Mouse (Mus musculus) thymus, adult 2 months (tissue): ENCODE data around the gene T. TPM values are rescaled to one million over a fixed set of nuclear protein-coding genes. Genes with fewer than 3 reads are reported as not detected.
"Not testable (repeated sequence)": the region's sequence is repeated elsewhere in the genome, so short reads cannot be mapped to it uniquely, and the experiment has no call there.

Experiments used
- DNase-seq: peaks from one replicate; pipeline ENCODE4 v3.0.0; 2021
- H3K27ac ChIP-seq: fragments of 200-500 bp; 2 replicates; pipeline ENCODE4 v1.5.1; 2012; ENCODE audit warnings: low read length, control low read depth; ENCODE audit not compliant: control insufficient read depth, insufficient read depth
- H3K27me3 ChIP-seq: fragments of 200-500 bp; 2 replicates; pipeline ENCODE4 v1.6.1; 2012; ENCODE audit warnings: mild to moderate bottlenecking, low read length, moderate library complexity, mixed read lengths; ENCODE audit not compliant: control insufficient read depth, insufficient read depth
- H3K36me3 ChIP-seq: fragments of 200-500 bp; 2 replicates; pipeline ENCODE4 v1.6.1; 2012; ENCODE audit warnings: mild to moderate bottlenecking, low read length, moderate library complexity; ENCODE audit not compliant: control insufficient read depth, insufficient read depth
- H3K4me1 ChIP-seq: fragments of 200-500 bp; replicated peaks from 2 replicates; pipeline ENCODE4 v1.6.1; 2012; ENCODE audit warnings: low read length; ENCODE audit not compliant: control insufficient read depth, insufficient read depth
- H3K4me3 ChIP-seq: fragments of 200-500 bp; 2 replicates; pipeline ENCODE4 v1.5.1; 2012; ENCODE audit warnings: mild to moderate bottlenecking, low read length, control low read depth, moderate library complexity; ENCODE audit not compliant: control insufficient read depth, insufficient read depth
- CTCF ChIP-seq: fragments of 200-500 bp; IDR thresholded peaks from 2 replicates; pipeline ENCODE4 v1.5.1; 2012; ENCODE audit warnings: mild to moderate bottlenecking, control low read depth, low read length, moderate library complexity, borderline replicate concordance; ENCODE audit not compliant: control insufficient read depth, poor library complexity, insufficient read depth; ENCODE audit errors: extremely low read depth
- POLR2A ChIP-seq: fragments of 200-500 bp; IDR thresholded peaks from 2 replicates; pipeline ENCODE4 v1.6.1; 2012; ENCODE audit warnings: mild to moderate bottlenecking, low read length, control low read depth, moderate library complexity; ENCODE audit not compliant: control insufficient read depth, poor library complexity, insufficient read depth; ENCODE audit errors: extremely low read depth
- WGBS: fragments of 180-500 bp; shearing (Covaris S2); methylation state at CpG from one replicate; pipeline ENCODE4 v1.1.7; 2018; 5-methylcytosine and 5-hydroxymethylcytosine counted together
- polyA plus RNA-seq: library from polyadenylated mRNA; depleted of rRNA; stranded (reverse); fragments of >200 nt; gene quantifications from 2 replicates; pipeline ENCODE4 v1.2.3, GENCODE M21; 2012

Gene T
- polyA plus RNA-seq, 1 experiment, result 0.63 TPM

- no peaks in the 10 kb centered on the region for H3K36me3 ChIP-seq
- TF ChIP-seq POLR2A, result no peak
- no peak for TF ChIP-seq CTCF
- no peaks in the 10 kb centered on the region for H3K4me1 ChIP-seq
- H3K27me3 ChIP-seq, result no peaks in the 10 kb centered on the region
- 90% methylated on average over 4 of the region's 4 CpGs for WGBS
- H3K4me3 ChIP-seq, result no peak overlapping the region
- DNase-seq, result no peak
- no peak overlapping the region for H3K27ac ChIP-seq
These were observed 37.9 kb upstream of the T start for GRCm38 (mm10) chr17:8396371-8396770.

GRCm38 (mm10) chr17:8397946-8398345 lies 36.3 kb upstream of the T start:
- Histone ChIP-seq H3K27ac (no peak overlapping the region), H3K36me3 (no peaks in the 10 kb centered on the region), H3K27me3 (no peaks in the 10 kb centered on the region), H3K4me1 (no peaks in the 10 kb centered on the region), H3K4me3 (no peak overlapping the region)
- TF ChIP-seq CTCF, result no peak
- TF ChIP-seq POLR2A, result no peak
- DNase-seq, result no peak
- WGBS, result 84% methylated on average over 2 of the region's 2 CpGs

GRCm38 (mm10) chr17:8403932-8404331 lies 30.3 kb upstream of the T start:
- not testable (repeated sequence) for H3K27ac ChIP-seq, H3K36me3 ChIP-seq, H3K27me3 ChIP-seq, DNase-seq, H3K4me3 ChIP-seq, H3K4me1 ChIP-seq
- 58% methylated on average over 8 of the region's 8 CpGs for WGBS

- WGBS, result 89% methylated on average over 6 of the region's 6 CpGs
- no peak for DNase-seq
- H3K4me3 ChIP-seq, result no peak overlapping the region
- no peak overlapping the region for H3K27ac ChIP-seq
- no peak for TF ChIP-seq CTCF
- no peak for TF ChIP-seq POLR2A
- no peaks in the 10 kb centered on the region for H3K36me3 ChIP-seq
- peaks cover 8% of the 10 kb centered on the region for H3K4me1 ChIP-seq
- no peaks in the 10 kb centered on the region for H3K27me3 ChIP-seq
These were observed 27.9 kb upstream of the T start for GRCm38 (mm10) chr17:8406285-8406684.

GRCm38 (mm10) chr17:8408002-8408401 lies 26.2 kb upstream of the T start:
- H3K27ac ChIP-seq, H3K4me1 ChIP-seq, H3K4me3 ChIP-seq, H3K27me3 ChIP-seq, H3K36me3 ChIP-seq, DNase-seq: not testable (repeated sequence)
- WGBS, result 82% methylated on average over 4 of the region's 4 CpGs

- WGBS, result 13% methylated on average over 16 of the region's 16 CpGs
These were observed 25.5 kb upstream of the T start for GRCm38 (mm10) chr17:8408589-8409295.

GRCm38 (mm10) chr17:8410330-8410729 lies 23.9 kb upstream of the T start:
- H3K27me3 ChIP-seq, result no peaks in the 10 kb centered on the region
- TF ChIP-seq POLR2A (no peak), CTCF (no peak)
- no peaks in the 10 kb centered on the region for H3K36me3 ChIP-seq
- peaks cover 8% of the 10 kb centered on the region for H3K4me1 ChIP-seq
- no peak overlapping the region for H3K4me3 ChIP-seq
- WGBS, result 81% methylated on average over 2 of the region's 2 CpGs
- no peak for DNase-seq
- H3K27ac ChIP-seq, result no peak overlapping the region

More at GRCm38 (mm10) chr17:8408589-8409295, 25.5 kb upstream of the T start:
- no peaks in the 10 kb centered on the region for H3K27me3 ChIP-seq
- no peak overlapping the region for H3K27ac ChIP-seq
- peak; percentile 16 for DNase-seq
- H3K4me3 ChIP-seq, result no peak overlapping the region
- no peak for TF ChIP-seq CTCF
- no peak for TF ChIP-seq POLR2A
- peaks cover 8% of the 10 kb centered on the region for H3K4me1 ChIP-seq
- H3K36me3 ChIP-seq, result no peaks in the 10 kb centered on the region
